Mouse (Mus musculus) erythroblast, embryonic 14.5 days (primary cell): ENCODE data around the gene Ubqln5. TPM values are rescaled to one million over a fixed set of nuclear protein-coding genes. Genes with fewer than 3 reads are reported as not detected.

Source experiments
- H3K27me3 ChIP-seq: 2 replicates; pipeline ENCODE4 v1.6.1; 2012; ENCODE audit warnings: inconsistent platforms; ENCODE audit not compliant: control insufficient read depth
- H3K36me3 ChIP-seq: 2 replicates; pipeline ENCODE4 v1.6.1; 2012; ENCODE audit warnings: mild to moderate bottlenecking, inconsistent platforms; ENCODE audit not compliant: control insufficient read depth
- H3K4me1 ChIP-seq: 2 replicates; pipeline ENCODE4 v1.6.1; 2012; ENCODE audit warnings: inconsistent platforms; ENCODE audit not compliant: control insufficient read depth
- H3K4me3 ChIP-seq: replicated peaks from 2 replicates; pipeline ENCODE3; 2012; ENCODE audit warnings: moderate library complexity, mild to moderate bottlenecking, inconsistent platforms
- H3K9me3 ChIP-seq: 2 replicates; pipeline ENCODE4 v1.6.1; 2012; ENCODE audit warnings: low read length, inconsistent platforms, mixed read lengths; ENCODE audit not compliant: control insufficient read depth
- GATA1 ChIP-seq: IDR thresholded peaks from 2 replicates; pipeline ENCODE4 v1.6.1; 2012; ENCODE audit warnings: low read length, inconsistent platforms, mixed read lengths
- TAL1 ChIP-seq: IDR thresholded peaks from 3 replicates; pipeline ENCODE4 v1.6.1; 2012; ENCODE audit warnings: low read length, inconsistent platforms, mixed read lengths
- polyA plus RNA-seq: library from polyadenylated mRNA; stranded (reverse); fragments of >175 nt; gene quantifications from 2 replicates; pipeline ENCODE4 v1.2.3, GENCODE M21; 2012

Ubqln5 gene
- not detected in 2 replicates for polyA plus RNA-seq

DNA sequence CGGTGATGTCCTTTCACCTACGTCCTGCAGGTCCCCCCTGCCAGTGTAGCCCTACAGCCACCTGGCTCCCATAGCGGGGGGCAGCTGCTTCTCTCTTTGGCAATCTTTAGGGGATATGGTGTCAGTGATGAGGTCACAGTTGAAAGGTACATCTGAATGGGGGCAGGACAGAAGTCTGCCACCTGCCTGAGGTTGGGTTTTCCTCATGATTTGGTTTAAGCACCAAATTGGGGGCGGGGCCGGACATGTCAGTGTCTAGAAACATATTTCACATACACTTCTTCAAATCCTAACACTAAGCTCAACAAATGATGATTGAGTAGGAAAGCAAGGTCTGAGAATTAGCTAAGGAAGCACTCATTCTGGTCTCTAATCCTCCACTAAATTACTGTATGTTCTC lies at the start of gene Ubqln5:
TSS of gene Ubqln5 (minus strand) at position 101 of the 400 bp plus-strand sequence.
- Histone ChIP-seq H3K36me3 (no peaks in the 10 kb centered on the region), H3K27me3 (no peaks in the 10 kb centered on the region), H3K4me1 (no peaks in the 10 kb centered on the region), H3K9me3 (no peaks in the 10 kb centered on the region; the same call in 1 of the 2 replicates), H3K4me3 (no peak within 1 kb of the TSS)
- TF ChIP-seq TAL1, result no peak
- no peak for TF ChIP-seq GATA1

DNA sequence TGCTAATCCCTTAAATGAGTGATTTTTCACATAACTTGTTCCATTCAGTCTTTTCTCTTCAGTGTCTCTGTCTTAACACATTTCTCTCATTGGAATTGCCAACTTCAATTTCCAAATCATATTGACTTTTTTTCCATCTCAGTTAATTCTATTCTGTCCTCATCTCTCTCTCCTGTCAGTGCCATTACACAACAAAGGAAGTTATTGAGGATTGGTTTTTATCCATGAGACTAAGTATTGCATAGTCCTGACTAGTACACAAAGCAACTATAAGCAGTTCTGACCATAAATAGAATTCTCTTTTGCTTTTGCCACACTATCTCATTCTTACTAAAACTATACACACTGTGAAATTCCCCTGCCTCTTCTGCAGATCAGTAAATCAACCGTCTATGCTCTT lies 49.4 kb upstream of the Ubqln5 start:
- Histone ChIP-seq H3K27me3 (no peaks in the 10 kb centered on the region), H3K4me3 (no peak overlapping the region)
- TF ChIP-seq TAL1, result no peak
- no peak for TF ChIP-seq GATA1

GRCm38 (mm10) chr7:104178422-104179054 lies 48.9 kb upstream of the Ubqln5 start:
- no peaks in the 10 kb centered on the region for H3K4me1 ChIP-seq
- TF ChIP-seq GATA1 (no peak), TAL1 (no peak)
- no peaks in the 10 kb centered on the region for H3K27me3 ChIP-seq
- no peaks in the 10 kb centered on the region for H3K36me3 ChIP-seq
- H3K9me3 ChIP-seq, result no peaks in the 10 kb centered on the region
- no peak overlapping the region for H3K4me3 ChIP-seq

More for the DNA sequence above, 49.4 kb upstream of the Ubqln5 start:
- Histone ChIP-seq H3K4me1 (no peaks in the 10 kb centered on the region), H3K9me3 (no peaks in the 10 kb centered on the region), H3K36me3 (no peaks in the 10 kb centered on the region)

GRCm38 (mm10) chr7:104175085-104175484 lies 45.5 kb upstream of the Ubqln5 start:
- Histone ChIP-seq H3K4me1 (no peaks in the 10 kb centered on the region), H3K27me3 (no peaks in the 10 kb centered on the region), H3K4me3 (no peak overlapping the region), H3K9me3 (no peaks in the 10 kb centered on the region), H3K36me3 (no peaks in the 10 kb centered on the region)
- TF ChIP-seq GATA1, result no peak

- Histone ChIP-seq H3K9me3 (no peaks in the 10 kb centered on the region), H3K4me1 (no peaks in the 10 kb centered on the region), H3K4me3 (no peak overlapping the region), H3K36me3 (no peaks in the 10 kb centered on the region), H3K27me3 (no peaks in the 10 kb centered on the region)
- no peak for TF ChIP-seq GATA1
These were observed 40.1 kb upstream of the Ubqln5 start for GRCm38 (mm10) chr7:104169634-104170204.

- TF ChIP-seq GATA1 (no peak), TAL1 (no peak)
- Histone ChIP-seq H3K4me1 (no peaks in the 10 kb centered on the region), H3K9me3 (no peaks in the 10 kb centered on the region), H3K4me3 (no peak overlapping the region), H3K36me3 (no peaks in the 10 kb centered on the region), H3K27me3 (no peaks in the 10 kb centered on the region)
These were observed 37.5 kb upstream of the Ubqln5 start for GRCm38 (mm10) chr7:104167105-104167504.

DNA sequence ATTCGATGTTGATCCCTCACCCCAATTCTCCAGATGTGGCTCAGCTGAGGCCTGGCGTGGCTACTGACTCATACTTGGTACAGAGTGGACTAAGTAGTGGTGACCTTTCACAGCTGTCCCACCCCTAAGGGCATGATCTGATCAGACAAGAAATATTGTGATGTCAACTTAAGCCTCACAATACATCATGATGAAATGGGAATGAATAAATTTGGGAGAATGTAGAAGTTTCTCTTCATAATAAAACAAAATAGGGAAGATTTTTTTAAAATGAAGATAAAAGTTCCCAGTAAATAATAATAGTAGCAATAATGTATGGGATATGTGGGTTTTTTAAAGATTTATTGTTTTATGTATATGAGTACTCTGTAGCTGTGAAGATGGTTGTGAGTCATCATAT lies 20.8 kb upstream of the Ubqln5 start, which contains the start of gene Ubqlnl:
TSS of gene Ubqlnl (minus strand) at position 101 of the 400 bp plus-strand sequence.
- TF ChIP-seq TAL1 (no peak), GATA1 (no peak)
- Histone ChIP-seq H3K9me3 (no peaks in the 10 kb centered on the region), H3K4me1 (no peaks in the 10 kb centered on the region), H3K36me3 (no peaks in the 10 kb centered on the region), H3K4me3 (no peak within 1 kb of the TSS), H3K27me3 (no peaks in the 10 kb centered on the region)

- H3K36me3 ChIP-seq, result no peaks in the 10 kb centered on the region
- H3K4me3 ChIP-seq, result no peak within 1 kb of the TSS
- H3K4me1 ChIP-seq, result no peaks in the 10 kb centered on the region
- TF ChIP-seq GATA1 (no peak), TAL1 (no peak)
- no peaks in the 10 kb centered on the region for H3K27me3 ChIP-seq
- no peaks in the 10 kb centered on the region for H3K9me3 ChIP-seq
These were observed 13.6 kb upstream of the Ubqln5 start, which contains the start of gene Ubqln3 for GRCm38 (mm10) chr7:104143179-104143578. TSS of gene Ubqln3 (minus strand) at chr7:104143279.

DNA sequence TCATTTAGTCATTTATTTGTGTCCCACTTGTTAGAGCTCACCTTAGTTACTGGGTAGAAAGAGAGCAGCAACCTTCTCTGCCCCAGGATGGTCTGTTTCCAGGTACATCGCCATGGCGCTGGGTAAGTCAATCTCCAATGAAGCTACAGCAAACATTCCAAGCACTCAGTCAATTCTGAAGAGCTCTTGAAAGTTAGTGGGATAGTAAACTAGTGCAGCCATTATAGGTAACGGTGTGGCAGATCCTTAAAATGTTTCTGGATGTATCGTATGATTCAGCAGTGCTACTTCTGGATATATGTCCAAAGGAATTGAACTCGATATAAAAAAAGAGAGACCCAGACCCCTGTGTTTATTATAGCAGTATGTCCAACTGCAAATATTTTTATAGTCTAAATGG lies 7.7 kb upstream of the Ubqln5 start, which contains the start of gene Olfr643:
TSS of gene Olfr643 (minus strand) at position 101 of the 400 bp plus-strand sequence.
- Histone ChIP-seq H3K9me3 (no peaks in the 10 kb centered on the region), H3K36me3 (no peaks in the 10 kb centered on the region), H3K4me3 (no peak within 1 kb of the TSS), H3K4me1 (no peaks in the 10 kb centered on the region), H3K27me3 (no peaks in the 10 kb centered on the region)
- TF ChIP-seq GATA1 (no peak), TAL1 (no peak)

DNA sequence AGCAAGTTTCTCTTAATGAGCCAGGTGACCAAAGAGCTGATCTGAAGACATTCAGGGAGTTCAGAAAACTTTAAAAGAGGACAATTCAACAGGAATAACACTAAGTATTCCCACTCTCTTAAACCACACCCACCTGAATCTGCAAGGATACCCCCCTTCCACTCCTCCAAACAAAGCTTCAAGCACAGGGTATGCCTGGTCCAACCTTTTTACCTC lies 25.0 kb downstream of the Ubqln5 start, which contains the start of gene Olfr646:
TSS of gene Olfr646 (plus strand) at position 117 of the 216 bp plus-strand sequence.
- no peak within 1 kb of the TSS for H3K4me3 ChIP-seq
- no peak for TF ChIP-seq GATA1
- no peak for TF ChIP-seq TAL1
- H3K4me1 ChIP-seq, result no peaks in the 10 kb centered on the region
- H3K9me3 ChIP-seq, result no peaks in the 10 kb centered on the region
- H3K27me3 ChIP-seq, result no peaks in the 10 kb centered on the region
- H3K36me3 ChIP-seq, result no peaks in the 10 kb centered on the region
